Mouse (Mus musculus): Measurements from ENCODE around the gene Fam104a.

DNA sequence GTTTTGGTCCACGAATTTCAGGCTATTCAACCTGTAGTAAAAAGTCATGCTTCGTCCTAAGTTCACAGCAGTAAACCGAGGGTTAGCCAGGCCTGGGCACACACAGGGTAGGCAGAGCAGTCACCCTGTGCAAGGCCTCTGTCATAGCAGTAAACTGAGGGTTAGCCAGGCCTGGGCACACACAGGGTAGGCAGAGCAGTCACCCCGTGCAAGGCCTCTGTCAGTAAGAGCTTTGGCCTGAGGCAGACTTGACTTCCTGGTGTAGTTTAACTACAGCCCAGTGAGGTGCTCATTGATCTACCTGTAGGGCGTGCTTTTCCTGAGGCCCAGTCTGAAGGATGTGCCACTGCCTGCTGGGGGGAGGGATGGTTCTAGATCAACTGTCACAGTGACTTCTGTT is 7.4 kb upstream of the Fam104a start:
- no peak for TF ChIP-seq CTCF (IDR thresholded peaks at IDR 0.05; ENCODE audit: insufficient read depth, low read depth, low read length)
- no peak for TF ChIP-seq POLR2A (IDR thresholded peaks at IDR 0.05; ENCODE audit: insufficient read depth, low read depth, low read length)

All from olfactory bulb, adult 2 months (tissue).